Mouse (Mus musculus): ENCODE measurements around the gene Aplf. TPM values are rescaled to one million over a fixed set of nuclear protein-coding genes. Genes with fewer than 3 reads are reported as not detected.

Gene Aplf
- polyA plus RNA-seq, 1 experiment from 2014 or later: 9.9 TPM

DNA sequence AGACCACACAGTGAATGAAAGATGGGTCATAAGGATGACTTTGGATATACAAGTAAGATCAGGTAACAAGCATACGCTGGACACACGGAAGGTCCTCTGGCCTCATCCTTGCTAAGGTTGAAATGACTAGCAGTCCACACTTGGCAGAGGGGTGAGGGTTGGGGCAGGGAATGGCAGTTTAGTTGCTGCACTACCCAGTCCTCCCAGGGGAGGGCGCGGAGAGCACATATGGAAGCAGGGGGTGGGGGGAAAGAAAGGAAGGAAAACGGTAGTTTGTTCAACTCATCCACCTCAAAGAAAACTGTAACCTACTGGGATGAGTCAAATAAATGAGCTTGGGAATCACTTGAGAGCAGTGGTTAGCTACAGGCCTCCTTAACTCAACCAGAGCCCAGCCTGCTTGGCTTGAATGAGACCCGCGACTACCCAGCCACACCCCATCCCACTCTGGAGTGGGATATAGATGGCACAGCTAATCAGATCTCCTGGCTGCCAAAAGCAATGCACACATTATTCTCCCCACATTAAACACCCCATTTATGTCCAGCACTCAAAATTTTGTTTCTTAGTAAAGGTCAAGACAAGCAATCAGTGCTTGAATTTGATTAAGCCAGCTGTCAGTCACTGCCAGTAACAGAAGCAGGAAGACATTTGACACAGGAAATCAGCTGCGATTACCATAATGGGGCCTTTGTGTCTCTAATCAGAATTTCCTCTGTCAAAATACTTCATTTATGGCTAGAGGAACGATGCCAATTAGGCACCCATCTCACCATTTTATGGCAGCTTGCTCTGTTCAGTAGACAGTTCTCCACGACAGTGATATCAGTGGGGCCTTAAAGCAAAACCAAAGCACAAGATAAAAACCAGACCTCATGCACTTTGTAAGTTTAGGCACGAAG is 56.9 kb downstream of the Aplf start:
- no peak for DNase-seq (ENCODE audit: low spot score)
- no peak overlapping the region for H3K27ac ChIP-seq
- WGBS: 61% methylated on average over 11 of the region's 11 CpGs

GRCm38 (mm10) chr6:87599825-87600224 is 72.2 kb downstream of the Aplf start:
- H3K4me1 ChIP-seq (replicated peaks; ENCODE audit: control insufficient read depth, insufficient read depth, low read length): no peaks in the 10 kb centered on the region
- H3K27ac ChIP-seq: no peak overlapping the region
- no peak overlapping the region for H3K4me2 ChIP-seq (replicated peaks)
- ATAC-seq (ENCODE audit: low FRiP score) (no peak), DNase-seq (ENCODE audit: low spot score) (peak; percentile 59)
- no peak overlapping the region for H3K4me3 ChIP-seq (replicated peaks; ENCODE audit: low read length)
- H3K27me3 ChIP-seq (ENCODE audit: control insufficient read depth, insufficient read depth, low read length): no peaks in the 10 kb centered on the region
- no peak overlapping the region for H3K9ac ChIP-seq
- H3K36me3 ChIP-seq (replicated peaks; ENCODE audit: control insufficient read depth, insufficient read depth): no peaks in the 10 kb centered on the region
- no peaks in the 10 kb centered on the region for H3K9me3 ChIP-seq (ENCODE audit: control insufficient read depth, low read length)

More for the DNA sequence above, 56.9 kb downstream of the Aplf start:
- H3K36me3 ChIP-seq (replicated peaks; ENCODE audit: control insufficient read depth, insufficient read depth): no peaks in the 10 kb centered on the region
- no peak for ATAC-seq (ENCODE audit: low FRiP score)
- H3K4me1 ChIP-seq (replicated peaks; ENCODE audit: control insufficient read depth, insufficient read depth, low read length): no peaks in the 10 kb centered on the region
- H3K27me3 ChIP-seq (ENCODE audit: control insufficient read depth, insufficient read depth, low read length): no peaks in the 10 kb centered on the region
- H3K4me2 ChIP-seq (replicated peaks): 0 out of 2 replicates have a peak overlapping the region, but pooled peaks have one; percentile 6
- H3K9ac ChIP-seq: no peak overlapping the region
- H3K9me3 ChIP-seq (ENCODE audit: control insufficient read depth, low read length): no peaks in the 10 kb centered on the region
- H3K4me3 ChIP-seq (replicated peaks; ENCODE audit: low read length): no peak overlapping the region

DNA sequence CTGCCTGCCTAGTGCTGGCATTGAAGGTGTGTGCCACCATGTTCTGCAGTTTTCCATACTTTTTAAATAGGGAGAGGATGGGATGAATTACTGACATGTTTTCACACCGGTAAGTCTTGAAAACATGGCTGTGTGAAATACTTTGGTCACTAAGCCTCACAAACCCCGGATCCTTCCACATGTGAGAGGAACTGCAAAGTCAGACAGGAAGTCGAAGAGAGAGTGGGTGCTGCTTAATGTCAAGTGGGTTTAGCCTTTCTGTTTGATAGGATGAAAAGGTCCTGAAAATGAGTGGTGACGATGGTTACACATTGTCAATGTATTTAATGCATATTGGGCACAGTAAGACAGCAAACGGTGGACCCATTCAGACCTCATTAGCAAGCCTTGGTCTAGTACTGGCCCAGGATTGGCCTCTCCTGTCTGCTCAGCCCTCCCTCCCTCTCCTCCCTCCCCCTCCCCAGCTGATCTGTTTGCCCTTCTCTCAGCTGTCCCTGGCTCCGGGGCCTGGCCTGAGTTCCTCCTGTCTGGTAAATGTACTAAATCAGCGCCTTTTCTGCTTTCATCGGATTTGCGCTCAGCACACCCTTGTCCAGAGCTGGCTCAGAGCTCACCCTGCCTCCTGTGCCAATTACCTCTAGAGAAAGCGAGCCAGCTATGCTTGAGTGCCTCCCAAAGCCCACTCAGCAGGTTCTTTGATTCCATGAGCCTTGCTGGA is 74.7 kb downstream of the Aplf start:
- H3K4me3 ChIP-seq (replicated peaks; ENCODE audit: low read length): no peak overlapping the region
- no peaks in the 10 kb centered on the region for H3K9me3 ChIP-seq (ENCODE audit: control insufficient read depth, low read length)
- H3K4me2 ChIP-seq (replicated peaks): no peak overlapping the region
- peak; percentile 54 for DNase-seq (ENCODE audit: low spot score)
- H3K4me1 ChIP-seq (replicated peaks; ENCODE audit: control insufficient read depth, insufficient read depth, low read length): no peaks in the 10 kb centered on the region
- no peak overlapping the region for H3K9ac ChIP-seq
- H3K27ac ChIP-seq: no peak overlapping the region
- no peaks in the 10 kb centered on the region for H3K27me3 ChIP-seq (ENCODE audit: control insufficient read depth, insufficient read depth, low read length)
- no peaks in the 10 kb centered on the region for H3K36me3 ChIP-seq (replicated peaks; ENCODE audit: control insufficient read depth, insufficient read depth)
- ATAC-seq (ENCODE audit: low FRiP score): peak; percentile 84
- 31% methylated on average over 10 of the region's 10 CpGs for WGBS

GRCm38 (mm10) chr6:87594188-87594587 is 77.8 kb downstream of the Aplf start:
- Histone ChIP-seq H3K4me3 (replicated peaks; ENCODE audit: low read length) (no peak overlapping the region), H3K27ac (no peak overlapping the region), H3K27me3 (ENCODE audit: control insufficient read depth, insufficient read depth, low read length) (no peaks in the 10 kb centered on the region), H3K36me3 (replicated peaks; ENCODE audit: control insufficient read depth, insufficient read depth) (no peaks in the 10 kb centered on the region), H3K4me1 (replicated peaks; ENCODE audit: control insufficient read depth, insufficient read depth, low read length) (peaks cover 11% of the 10 kb centered on the region), H3K4me2 (replicated peaks) (no peak overlapping the region), H3K9me3 (ENCODE audit: control insufficient read depth, low read length) (no peaks in the 10 kb centered on the region), H3K9ac (no peak overlapping the region)
- WGBS: 78% methylated on average over 6 of the region's 6 CpGs
- no peak for DNase-seq (ENCODE audit: low spot score)
- ATAC-seq (ENCODE audit: low FRiP score): no peak

DNA sequence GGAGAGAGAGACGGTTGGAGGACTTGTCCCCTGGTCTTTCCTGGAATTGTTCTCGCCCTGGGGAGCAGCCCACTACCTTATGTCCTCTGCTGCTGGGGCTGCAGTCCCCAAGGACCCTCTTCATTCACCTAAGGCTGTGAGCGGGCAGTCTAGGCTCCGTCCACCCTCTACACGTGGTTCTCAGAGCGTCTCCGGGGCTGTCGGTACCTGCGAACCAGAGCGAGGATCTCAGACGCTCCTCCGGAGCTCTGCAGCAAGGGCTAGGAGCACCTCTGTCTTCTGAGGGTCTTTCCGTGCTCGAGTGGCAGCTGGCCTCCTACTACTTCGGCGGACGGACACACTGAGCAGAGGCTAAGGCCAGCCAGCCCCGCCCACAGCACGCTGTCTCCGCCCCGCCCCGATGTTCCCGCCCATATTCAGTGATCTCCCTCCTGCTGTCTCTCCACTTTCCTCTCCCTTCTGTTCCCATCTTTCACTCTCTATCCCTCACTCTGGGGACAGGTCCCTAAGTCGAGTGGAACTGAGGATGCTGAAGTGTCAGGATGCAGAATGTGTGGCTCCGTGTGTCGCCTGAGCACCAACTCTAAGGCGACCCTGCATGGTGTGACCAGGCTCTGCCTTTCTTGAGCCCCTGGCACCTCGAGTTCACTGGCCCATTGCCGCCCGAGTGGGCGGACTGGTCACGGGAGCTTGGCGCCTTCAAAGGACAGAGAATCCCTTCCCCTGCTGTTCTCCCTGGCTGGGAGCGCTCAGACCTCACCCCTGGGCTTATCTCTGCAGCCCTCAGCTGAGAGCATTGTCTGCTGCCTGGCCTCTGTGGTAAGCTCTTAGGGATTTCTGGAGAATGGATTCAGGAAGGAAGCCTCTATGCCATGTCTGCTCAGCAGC is 81.4 kb downstream of the Aplf start, which contains the start of gene Prokr1:
Gene Prokr1, minus strand, starts transcription at position 350 of the 888 bp plus-strand sequence.
- WGBS: under 1% methylated on average over 33 of the region's 34 CpGs

GRCm38 (mm10) chr6:87589718-87590393 is 82.1 kb downstream of the Aplf start:
- DNase-seq (ENCODE audit: low spot score): no peak
- Histone ChIP-seq H3K27ac (no peak overlapping the region), H3K4me2 (replicated peaks) (peak overlapping the region; percentile 96), H3K4me1 (replicated peaks; ENCODE audit: control insufficient read depth, insufficient read depth, low read length) (peaks cover 11% of the 10 kb centered on the region), H3K9ac (peak overlapping the region; percentile 56), H3K27me3 (ENCODE audit: control insufficient read depth, insufficient read depth, low read length) (no peaks in the 10 kb centered on the region), H3K36me3 (replicated peaks; ENCODE audit: control insufficient read depth, insufficient read depth) (no peaks in the 10 kb centered on the region), H3K4me3 (replicated peaks; ENCODE audit: low read length) (peak overlapping the region; percentile 49), H3K9me3 (ENCODE audit: control insufficient read depth, low read length) (no peaks in the 10 kb centered on the region)
- 13% methylated on average over 12 of the region's 12 CpGs for WGBS
- no peak for ATAC-seq (ENCODE audit: low FRiP score)

More for the DNA sequence above, 81.4 kb downstream of the Aplf start, which contains the start of gene Prokr1:
- H3K4me1 ChIP-seq (replicated peaks; ENCODE audit: control insufficient read depth, insufficient read depth, low read length): peaks cover 11% of the 10 kb centered on the region
- H3K9ac ChIP-seq: peak within 1 kb of the TSS; percentile 56
- no peaks in the 10 kb centered on the region for H3K27me3 ChIP-seq (ENCODE audit: control insufficient read depth, insufficient read depth, low read length)
- DNase-seq (ENCODE audit: low spot score) (peak; percentile 48), ATAC-seq (ENCODE audit: low FRiP score) (peak; percentile 86)
- H3K36me3 ChIP-seq (replicated peaks; ENCODE audit: control insufficient read depth, insufficient read depth): no peaks in the 10 kb centered on the region
- H3K4me3 ChIP-seq (replicated peaks; ENCODE audit: low read length): peak within 1 kb of the TSS; percentile 49
- no peaks in the 10 kb centered on the region for H3K9me3 ChIP-seq (ENCODE audit: control insufficient read depth, low read length)
- peak within 1 kb of the TSS; percentile 96 for H3K4me2 ChIP-seq (replicated peaks)
- H3K27ac ChIP-seq: 0 out of 2 replicates have a peak within 1 kb of the TSS, but pooled peaks have one; percentile 2

DNA sequence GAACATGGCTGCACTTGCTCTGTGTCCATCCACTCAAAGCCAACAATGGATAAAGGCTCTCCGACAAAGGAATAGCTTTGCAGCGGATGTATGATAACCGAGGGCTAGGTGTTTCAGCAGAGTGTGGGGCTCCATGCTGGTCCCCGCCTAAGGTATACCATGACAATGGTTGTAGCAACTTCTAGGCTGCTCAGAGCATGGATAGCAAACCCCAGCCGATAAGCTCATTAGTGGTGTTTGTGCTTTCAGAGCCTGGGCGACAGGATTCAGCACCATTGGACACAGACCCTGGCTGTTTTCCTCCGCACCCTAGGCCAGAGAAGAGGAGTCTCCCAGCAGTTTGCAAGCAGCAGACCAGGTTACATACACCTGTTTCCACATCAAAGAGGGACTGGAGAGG is 88.0 kb downstream of the Aplf start:
- H3K9me3 ChIP-seq (ENCODE audit: control insufficient read depth, low read length): no peaks in the 10 kb centered on the region
- no peaks in the 10 kb centered on the region for H3K36me3 ChIP-seq (replicated peaks; ENCODE audit: control insufficient read depth, insufficient read depth)
- H3K4me3 ChIP-seq (replicated peaks; ENCODE audit: low read length): no peak overlapping the region
- 85% methylated on average over 7 of the region's 7 CpGs for WGBS
- H3K27ac ChIP-seq: no peak overlapping the region
- no peak overlapping the region for H3K9ac ChIP-seq
- no peak for ATAC-seq (ENCODE audit: low FRiP score)
- no peaks in the 10 kb centered on the region for H3K27me3 ChIP-seq (ENCODE audit: control insufficient read depth, insufficient read depth, low read length)
- DNase-seq (ENCODE audit: low spot score): no peak
- no peak overlapping the region for H3K4me2 ChIP-seq (replicated peaks)
- no peaks in the 10 kb centered on the region for H3K4me1 ChIP-seq (replicated peaks; ENCODE audit: control insufficient read depth, insufficient read depth, low read length)

DNA sequence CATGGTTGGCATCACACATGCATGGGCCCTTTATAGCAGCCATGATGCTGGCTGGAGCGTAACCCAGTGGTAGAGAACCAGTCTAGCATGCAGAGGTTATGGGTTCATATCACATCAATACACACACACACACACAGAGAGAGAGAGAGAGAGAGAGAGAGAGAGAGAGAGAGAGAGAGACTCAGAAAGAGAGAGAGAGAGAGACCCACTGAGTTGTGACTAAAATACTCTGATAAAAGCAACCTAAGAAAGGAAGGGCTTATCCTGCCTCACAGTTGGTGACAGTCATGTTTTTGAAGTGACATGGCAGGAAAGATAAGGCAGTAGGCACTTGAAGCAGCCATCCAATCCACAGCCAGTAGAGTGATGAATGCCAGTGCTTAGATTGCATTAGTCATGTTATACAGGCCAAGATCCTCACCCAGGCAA is 88.8 kb downstream of the Aplf start:
- Histone ChIP-seq H3K27me3 (ENCODE audit: control insufficient read depth, insufficient read depth, low read length) (no peaks in the 10 kb centered on the region), H3K36me3 (replicated peaks; ENCODE audit: control insufficient read depth, insufficient read depth) (no peaks in the 10 kb centered on the region), H3K27ac (no peak overlapping the region), H3K9me3 (ENCODE audit: control insufficient read depth, low read length) (no peaks in the 10 kb centered on the region), H3K4me1 (replicated peaks; ENCODE audit: control insufficient read depth, insufficient read depth, low read length) (no peaks in the 10 kb centered on the region), H3K4me2 (replicated peaks) (no peak overlapping the region), H3K4me3 (replicated peaks; ENCODE audit: low read length) (no peak overlapping the region), H3K9ac (no peak overlapping the region)
- ATAC-seq (ENCODE audit: low FRiP score) (no peak), DNase-seq (ENCODE audit: low spot score) (no peak)
- WGBS: 91% methylated on average over 1 of the region's 1 CpGs
